Mouse (Mus musculus): ENCODE results near the gene Asz1.

DNA sequence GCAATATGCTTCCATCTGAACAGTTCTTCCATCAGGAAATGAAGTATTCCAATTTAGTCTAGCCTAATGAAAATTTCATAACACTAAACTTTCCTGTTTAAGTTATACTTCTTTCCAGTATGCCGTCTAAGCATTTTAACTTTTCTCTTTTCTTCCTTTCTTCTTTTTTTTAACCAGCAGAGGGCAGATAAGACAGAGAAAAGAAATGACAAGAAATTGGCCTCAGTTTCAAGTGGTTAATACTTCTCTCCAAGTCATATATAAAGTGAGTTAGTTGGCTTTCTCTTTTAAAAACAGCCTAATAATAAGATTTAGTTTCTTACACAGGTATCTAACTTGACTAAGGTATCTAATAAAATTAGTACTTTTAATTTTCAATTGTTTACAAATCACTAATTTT lies 26.4 kb upstream of the Asz1 start:
- no peak for TF ChIP-seq POLR2A (IDR thresholded peaks at IDR 0.05; ENCODE audit: low read depth, low read length)
- no peak for TF ChIP-seq CTCF (IDR thresholded peaks at IDR 0.05; ENCODE audit: borderline replicate concordance, insufficient read depth, low read length)
